Mouse (Mus musculus) gastrocnemius, adult 2 months (tissue): Measurements from ENCODE around the gene Rasd1. TPM values are rescaled to one million over a fixed set of nuclear protein-coding genes. Genes with fewer than 3 reads are reported as not detected.

Experiments used
- DNase-seq: peaks from one replicate; pipeline ENCODE4 v3.0.0; 2022
- H3K27ac ChIP-seq: fragments of 200-600 bp; 2 replicates; pipeline ENCODE4 v1.8.1; 2022; ENCODE audit warnings: mild to moderate bottlenecking
- H3K4me3 ChIP-seq: fragments of 200-600 bp; 2 replicates; pipeline ENCODE4 v1.8.1; 2022; ENCODE audit warnings: mild to moderate bottlenecking, moderate library complexity
- CTCF ChIP-seq: fragments of 200-600 bp; IDR thresholded peaks from 2 replicates; pipeline ENCODE4 v1.8.1; 2022; ENCODE audit warnings: antibody characterized with exemption, mild to moderate bottlenecking, moderate library complexity
- intact Hi-C: fragments of 180-260 bp; cut with DNase I; formaldehyde crosslinking; loops from one replicate; pipeline ENCODE4 v1.15.1; 2025
- long read RNA-seq, 2 experiments: library from polyadenylated mRNA; stranded (forward); transcript quantifications; one replicate each; pipeline ENCODE4 v2.0.0; 2021
- total RNA-seq, 2 experiments: library from RNA; stranded (reverse); gene quantifications; 2 replicates each; pipeline ENCODE4 v1.2.3; 2021

Rasd1 gene
- 1 to 10 TPM in 1 of 2 experiments, under 1 TPM in 1; 0.74 to 6.3 TPM for total RNA-seq
- long read RNA-seq, experiment 1, transcript Rasd1-201 (2 exons, 1,611 nt) = major isoform, 7 of 7 reads
- long read RNA-seq, experiment 1, partial matches to known transcripts = 0 of 7 reads
- long read RNA-seq, experiment 1, other reads (novel, unspliced or antisense) = 0 of 7 reads
- long read RNA-seq, experiment 2, transcript Rasd1-201 (2 exons, 1,611 nt) = major isoform, 5 of 6 reads
- long read RNA-seq, experiment 2, partial matches to known transcripts = 0 of 6 reads
- long read RNA-seq, experiment 2, other reads (novel, unspliced or antisense) = 1 of 6 reads

GRCm38 (mm10) chr11:59964818-59965217 is at the start of gene Rasd1:
Gene Rasd1, minus strand, starts transcription at chr11:59964944.
- intact Hi-C loops = loop anchor here (1.0 to 2.0 kb wide), 3 partner anchors 62 to 111 kb away; no protein-coding TSS in a partner anchor
- H3K4me3 ChIP-seq = peak within 1 kb of the TSS; percentile 80
- peak; percentile 90 for DNase-seq
- TF ChIP-seq CTCF = no peak
- H3K27ac ChIP-seq = peak within 1 kb of the TSS; percentile 90

- intact Hi-C loops = no loop called here
- peak; percentile 56 for DNase-seq
- peak overlapping the region; percentile 57 for H3K27ac ChIP-seq
- TF ChIP-seq CTCF = no peak
- no peak overlapping the region for H3K4me3 ChIP-seq
Observed at GRCm38 (mm10) chr11:60011516-60011915, 46.8 kb upstream of the Rasd1 start.

- DNase-seq = no peak
- Histone ChIP-seq H3K27ac (no peak overlapping the region), H3K4me3 (no peak overlapping the region)
- intact Hi-C loops = no loop called here
- TF ChIP-seq CTCF = no peak
Observed at GRCm38 (mm10) chr11:60009451-60009850, 44.7 kb upstream of the Rasd1 start.

GRCm38 (mm10) chr11:60005866-60006265 is 41.1 kb upstream of the Rasd1 start:
- no peak for DNase-seq
- Histone ChIP-seq H3K27ac (no peak overlapping the region), H3K4me3 (no peak overlapping the region)
- intact Hi-C loops = no loop called here
- no peak for TF ChIP-seq CTCF

- intact Hi-C loops = no loop called here
- no peak overlapping the region for H3K27ac ChIP-seq
- H3K4me3 ChIP-seq = no peak overlapping the region
- no peak for DNase-seq
- TF ChIP-seq CTCF = no peak
Observed at GRCm38 (mm10) chr11:60004716-60005115, 40.0 kb upstream of the Rasd1 start.

- no peak overlapping the region for H3K4me3 ChIP-seq
- no peak for DNase-seq
- intact Hi-C loops = no loop called here
- no peak overlapping the region for H3K27ac ChIP-seq
- no peak for TF ChIP-seq CTCF
Observed at GRCm38 (mm10) chr11:60003811-60004210, 39.1 kb upstream of the Rasd1 start.

GRCm38 (mm10) chr11:60001231-60001980 is 36.7 kb upstream of the Rasd1 start:
- no peak for DNase-seq
- TF ChIP-seq CTCF = no peak
- intact Hi-C loops = no loop called here
- Histone ChIP-seq H3K4me3 (no peak overlapping the region), H3K27ac (no peak overlapping the region)

- Histone ChIP-seq H3K4me3 (no peak overlapping the region), H3K27ac (no peak overlapping the region)
- no peak for TF ChIP-seq CTCF
- no peak for DNase-seq
- intact Hi-C loops = no loop called here
Observed at GRCm38 (mm10) chr11:59994318-59994717, 29.6 kb upstream of the Rasd1 start.

GRCm38 (mm10) chr11:59991365-59991764 is 26.6 kb upstream of the Rasd1 start:
- no peak overlapping the region for H3K4me3 ChIP-seq
- intact Hi-C loops = no loop called here
- H3K27ac ChIP-seq = no peak overlapping the region
- no peak for DNase-seq
- TF ChIP-seq CTCF = no peak

GRCm38 (mm10) chr11:59989406-59989805 is 24.7 kb upstream of the Rasd1 start:
- DNase-seq = no peak

GRCm38 (mm10) chr11:59977831-59978230 is 13.1 kb upstream of the Rasd1 start:
- DNase-seq = no peak
- intact Hi-C loops = no loop called here

More at GRCm38 (mm10) chr11:59989406-59989805, 24.7 kb upstream of the Rasd1 start:
- intact Hi-C loops = no loop called here
- Histone ChIP-seq H3K4me3 (no peak overlapping the region), H3K27ac (no peak overlapping the region)
- TF ChIP-seq CTCF = no peak

GRCm38 (mm10) chr11:59975241-59975640 is 10.5 kb upstream of the Rasd1 start:
- intact Hi-C loops = no loop called here
- TF ChIP-seq CTCF = no peak
- no peak for DNase-seq
- H3K4me3 ChIP-seq = no peak overlapping the region
- no peak overlapping the region for H3K27ac ChIP-seq

More at GRCm38 (mm10) chr11:59977831-59978230, 13.1 kb upstream of the Rasd1 start:
- H3K27ac ChIP-seq = no peak overlapping the region
- no peak for TF ChIP-seq CTCF
- H3K4me3 ChIP-seq = no peak overlapping the region

GRCm38 (mm10) chr11:59973389-59973788 is 8.6 kb upstream of the Rasd1 start:
- no peak for TF ChIP-seq CTCF
- intact Hi-C loops = no loop called here
- H3K4me3 ChIP-seq = no peak overlapping the region
- DNase-seq = no peak
- no peak overlapping the region for H3K27ac ChIP-seq
